Mouse (Mus musculus) splenic B cell, adult 2 months (primary cell): ENCODE data around the gene Gpr19.

Experiments
- DNase-seq: peaks from one replicate; pipeline ENCODE4 v3.0.0-alpha.2; 2011; ENCODE audit warnings: low read depth, low spot score
- H3K27me3 ChIP-seq: 2 replicates; pipeline ENCODE4 v1.6.1; 2012; ENCODE audit warnings: mild to moderate bottlenecking, low read length, moderate library complexity, mixed read lengths; ENCODE audit not compliant: control insufficient read depth, poor library complexity, insufficient read depth, severe bottlenecking
- H3K36me3 ChIP-seq: 2 replicates; pipeline ENCODE4 v1.6.1; 2012; ENCODE audit warnings: mild to moderate bottlenecking, low read length, moderate library complexity, mixed read lengths; ENCODE audit not compliant: control insufficient read depth, poor library complexity, insufficient read depth, severe bottlenecking

Gene Gpr19

GRCm38 (mm10) chr6:134861386-134861785, 37.0 kb downstream of the Gpr19 start:
- no peaks in the 10 kb centered on the region for H3K27me3 ChIP-seq
- DNase-seq, result no peak

GRCm38 (mm10) chr6:134860275-134860674, 38.1 kb downstream of the Gpr19 start:
- no peak for DNase-seq
- H3K36me3 ChIP-seq, result no peaks in the 10 kb centered on the region; the same call in 1 of the 2 replicates
- no peaks in the 10 kb centered on the region for H3K27me3 ChIP-seq

More at GRCm38 (mm10) chr6:134861386-134861785, 37.0 kb downstream of the Gpr19 start:
- no peaks in the 10 kb centered on the region; the same call in 1 of the 2 replicates for H3K36me3 ChIP-seq

GRCm38 (mm10) chr6:134859021-134859420, 39.4 kb downstream of the Gpr19 start:
- Histone ChIP-seq H3K27me3 (no peaks in the 10 kb centered on the region), H3K36me3 (no peaks in the 10 kb centered on the region; the same call in 1 of the 2 replicates)
- DNase-seq, result no peak

GRCm38 (mm10) chr6:134855926-134856325, 42.5 kb downstream of the Gpr19 start:
- DNase-seq, result no peak
- H3K27me3 ChIP-seq, result no peaks in the 10 kb centered on the region
- H3K36me3 ChIP-seq, result peaks cover 6% of the 10 kb centered on the region; the same call in 1 of the 2 replicates

GRCm38 (mm10) chr6:134854782-134855181, 43.6 kb downstream of the Gpr19 start:
- Histone ChIP-seq H3K27me3 (no peaks in the 10 kb centered on the region), H3K36me3 (peaks cover 6% of the 10 kb centered on the region; the same call in 1 of the 2 replicates)
- DNase-seq, result no peak

- Histone ChIP-seq H3K27me3 (no peaks in the 10 kb centered on the region), H3K36me3 (peaks cover 8% of the 10 kb centered on the region)
- DNase-seq, result no peak
These were observed 48.4 kb downstream of the Gpr19 start for GRCm38 (mm10) chr6:134849985-134850384.

- DNase-seq, result no peak
- no peaks in the 10 kb centered on the region for H3K27me3 ChIP-seq
- peaks cover 8% of the 10 kb centered on the region for H3K36me3 ChIP-seq
These were observed 48.9 kb downstream of the Gpr19 start for GRCm38 (mm10) chr6:134849461-134849860.

GRCm38 (mm10) chr6:134848197-134848890, 50.0 kb downstream of the Gpr19 start:
- no peaks in the 10 kb centered on the region for H3K27me3 ChIP-seq
- peaks cover 5% of the 10 kb centered on the region for H3K36me3 ChIP-seq
- peak; percentile 58 for DNase-seq

- DNase-seq, result no peak
- no peaks in the 10 kb centered on the region for H3K27me3 ChIP-seq
- peaks cover 4% of the 10 kb centered on the region for H3K36me3 ChIP-seq
These were observed 50.8 kb downstream of the Gpr19 start for GRCm38 (mm10) chr6:134847550-134847949.

GRCm38 (mm10) chr6:134846308-134846707, 52.1 kb downstream of the Gpr19 start:
- H3K27me3 ChIP-seq, result no peaks in the 10 kb centered on the region
- peaks cover 2% of the 10 kb centered on the region for H3K36me3 ChIP-seq
- DNase-seq, result no peak

- Histone ChIP-seq H3K27me3 (no peaks in the 10 kb centered on the region), H3K36me3 (peaks cover 2% of the 10 kb centered on the region)
- no peak for DNase-seq
These were observed 52.7 kb downstream of the Gpr19 start for GRCm38 (mm10) chr6:134845726-134846125.

GRCm38 (mm10) chr6:134840346-134840745, 58.0 kb downstream of the Gpr19 start:
- Histone ChIP-seq H3K36me3 (no peaks in the 10 kb centered on the region), H3K27me3 (no peaks in the 10 kb centered on the region)
- DNase-seq, result no peak

- Histone ChIP-seq H3K36me3 (no peaks in the 10 kb centered on the region), H3K27me3 (no peaks in the 10 kb centered on the region)
- DNase-seq, result no peak
These were observed 60.3 kb downstream of the Gpr19 start for GRCm38 (mm10) chr6:134838111-134838510.

- Histone ChIP-seq H3K27me3 (no peaks in the 10 kb centered on the region), H3K36me3 (no peaks in the 10 kb centered on the region)
- peak; percentile 12 for DNase-seq
These were observed 63.7 kb downstream of the Gpr19 start for GRCm38 (mm10) chr6:134834585-134835251.

- H3K36me3 ChIP-seq, result no peaks in the 10 kb centered on the region
- H3K27me3 ChIP-seq, result no peaks in the 10 kb centered on the region
- DNase-seq, result no peak
These were observed 67.6 kb downstream of the Gpr19 start for GRCm38 (mm10) chr6:134830776-134831175.
